Mouse (Mus musculus): ENCODE results near the gene Smim5. TPM values are rescaled to one million over a fixed set of nuclear protein-coding genes. Genes with fewer than 3 reads are reported as not detected.

The Smim5 gene
- polyA plus RNA-seq, 1 experiment, result 2.1 TPM

GRCm38 (mm10) chr11:115911632-115912376 lies 12.0 kb downstream of the Smim5 start, which contains the start of gene Smim6:
Gene Smim6 (plus strand): TSS chr11:115912017.
- Histone ChIP-seq H3K9me3 (ENCODE audit: control insufficient read depth, low read length) (0 out of 2 replicates have a peak, but pooled peaks cover 2% of the 10 kb centered on the region), H3K4me1 (ENCODE audit: control insufficient read depth) (peaks cover 80% of the 10 kb centered on the region), H3K4me3 (replicated peaks) (peak within 1 kb of the TSS; percentile 34), H3K36me3 (ENCODE audit: control insufficient read depth) (peaks cover 87% of the 10 kb centered on the region), H3K27me3 (ENCODE audit: control insufficient read depth) (no peaks in the 10 kb centered on the region)
- TF ChIP-seq GATA1 (IDR thresholded peaks at IDR 0.05; ENCODE audit: low read length), result no peak
- no peak for TF ChIP-seq TAL1 (IDR thresholded peaks at IDR 0.05; ENCODE audit: low read length)

DNA sequence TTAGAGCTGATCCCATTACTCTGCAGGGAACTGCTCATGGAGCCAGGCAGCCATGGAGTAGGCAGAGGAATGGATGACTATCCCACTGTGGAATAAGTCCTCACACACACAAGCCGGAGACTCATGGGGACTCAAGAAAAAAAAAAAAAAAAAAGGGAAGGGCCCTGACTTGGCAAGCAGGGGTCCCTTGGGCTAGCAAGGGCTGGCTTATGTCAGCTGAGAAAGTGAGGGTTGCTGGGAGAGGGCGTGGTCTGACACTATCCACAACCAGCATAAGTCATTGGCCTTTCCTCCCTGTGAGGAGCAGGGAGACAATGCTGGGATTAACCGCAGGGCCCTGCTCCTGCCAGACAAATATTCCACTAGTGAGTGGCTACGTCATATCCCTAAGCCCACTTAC lies 16.8 kb downstream of the Smim5 start:
- no peak overlapping the region for H3K4me3 ChIP-seq (replicated peaks)
- H3K9me3 ChIP-seq (ENCODE audit: control insufficient read depth, low read length), result no peaks in the 10 kb centered on the region
- peaks cover 51% of the 10 kb centered on the region for H3K4me1 ChIP-seq (ENCODE audit: control insufficient read depth)
- no peaks in the 10 kb centered on the region for H3K27me3 ChIP-seq (ENCODE audit: control insufficient read depth)
- peaks cover 80% of the 10 kb centered on the region for H3K36me3 ChIP-seq (ENCODE audit: control insufficient read depth)
- no peak for TF ChIP-seq TAL1 (IDR thresholded peaks at IDR 0.05; ENCODE audit: low read length)
- TF ChIP-seq GATA1 (IDR thresholded peaks at IDR 0.05; ENCODE audit: low read length), result no peak

DNA sequence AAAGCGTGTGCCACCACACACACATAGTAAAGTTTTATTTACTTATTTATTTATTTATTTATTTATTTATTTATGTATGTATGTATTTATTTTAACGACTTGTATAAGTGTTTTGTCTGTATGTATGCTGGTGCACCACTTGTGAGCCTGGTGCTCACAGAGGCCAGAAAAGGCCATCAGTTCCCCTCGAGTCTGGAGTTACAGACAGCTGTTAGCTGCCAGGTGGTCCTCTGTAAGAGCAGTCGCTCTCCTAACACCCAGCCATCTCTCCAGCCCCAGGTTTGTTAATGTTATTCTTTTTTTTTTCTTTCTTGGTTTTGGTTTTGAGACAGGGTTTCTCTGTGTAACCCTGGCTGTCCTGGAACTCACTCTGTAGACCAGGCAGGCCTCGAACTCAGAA lies 18.9 kb downstream of the Smim5 start:
- Histone ChIP-seq H3K9me3 (ENCODE audit: control insufficient read depth, low read length) (no peaks in the 10 kb centered on the region), H3K36me3 (ENCODE audit: control insufficient read depth) (peaks cover 81% of the 10 kb centered on the region), H3K4me3 (replicated peaks) (no peak overlapping the region), H3K27me3 (ENCODE audit: control insufficient read depth) (no peaks in the 10 kb centered on the region), H3K4me1 (ENCODE audit: control insufficient read depth) (peaks cover 32% of the 10 kb centered on the region)
- TF ChIP-seq TAL1 (IDR thresholded peaks at IDR 0.05; ENCODE audit: low read length) (no peak), GATA1 (IDR thresholded peaks at IDR 0.05; ENCODE audit: low read length) (no peak)

DNA sequence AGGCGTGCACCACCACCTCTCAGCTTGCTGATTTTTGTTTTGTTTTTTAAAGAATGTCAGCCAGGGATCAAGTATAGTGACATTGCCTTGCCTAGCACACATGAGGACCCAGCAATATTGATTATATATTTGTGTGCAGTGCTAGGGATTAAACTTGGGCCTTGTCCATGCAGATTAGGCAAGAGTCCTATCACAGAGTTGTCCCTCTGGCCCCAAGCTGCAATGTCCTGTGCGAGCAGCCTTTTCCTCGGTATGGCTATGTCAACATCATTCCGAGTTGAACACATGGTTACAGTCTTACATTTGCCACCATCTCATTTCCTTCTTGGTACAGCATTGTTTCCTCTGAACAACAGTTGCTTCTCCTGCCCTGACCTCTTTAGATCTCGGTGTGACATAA lies 19.3 kb downstream of the Smim5 start:
- Histone ChIP-seq H3K36me3 (ENCODE audit: control insufficient read depth) (peaks cover 80% of the 10 kb centered on the region), H3K4me3 (replicated peaks) (no peak overlapping the region), H3K9me3 (ENCODE audit: control insufficient read depth, low read length) (no peaks in the 10 kb centered on the region), H3K4me1 (ENCODE audit: control insufficient read depth) (peaks cover 27% of the 10 kb centered on the region), H3K27me3 (ENCODE audit: control insufficient read depth) (no peaks in the 10 kb centered on the region)
- TF ChIP-seq TAL1 (IDR thresholded peaks at IDR 0.05; ENCODE audit: low read length), result no peak
- no peak for TF ChIP-seq GATA1 (IDR thresholded peaks at IDR 0.05; ENCODE audit: low read length)

- Histone ChIP-seq H3K4me3 (replicated peaks) (no peak overlapping the region), H3K27me3 (ENCODE audit: control insufficient read depth) (no peaks in the 10 kb centered on the region), H3K4me1 (ENCODE audit: control insufficient read depth) (peaks cover 18% of the 10 kb centered on the region), H3K9me3 (ENCODE audit: control insufficient read depth, low read length) (no peaks in the 10 kb centered on the region), H3K36me3 (ENCODE audit: control insufficient read depth) (peaks cover 81% of the 10 kb centered on the region)
- TF ChIP-seq GATA1 (IDR thresholded peaks at IDR 0.05; ENCODE audit: low read length) (no peak), TAL1 (IDR thresholded peaks at IDR 0.05; ENCODE audit: low read length) (no peak)
These were observed 20.5 kb downstream of the Smim5 start for GRCm38 (mm10) chr11:115920110-115920818.

DNA sequence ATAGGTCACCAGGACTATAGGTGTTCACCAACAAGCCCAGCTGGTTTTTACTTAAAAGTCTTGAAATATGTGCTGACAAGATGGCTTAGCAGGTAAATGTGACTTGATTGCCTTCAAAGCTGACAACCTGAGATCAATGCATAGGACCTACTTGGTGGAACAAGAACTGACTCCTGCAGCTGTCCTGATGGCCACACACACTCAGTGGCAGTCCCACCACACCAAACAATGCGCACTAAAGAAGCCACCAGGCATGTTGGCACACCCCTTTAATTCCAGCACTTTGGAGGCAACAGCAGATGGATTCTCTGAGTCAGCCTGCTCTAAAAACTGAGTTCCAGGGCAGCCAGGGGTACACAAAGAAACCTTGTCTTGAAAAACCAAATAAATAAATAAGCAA lies 22.2 kb downstream of the Smim5 start:
- H3K9me3 ChIP-seq (ENCODE audit: control insufficient read depth, low read length), result no peaks in the 10 kb centered on the region
- no peak overlapping the region for H3K4me3 ChIP-seq (replicated peaks)
- H3K27me3 ChIP-seq (ENCODE audit: control insufficient read depth), result no peaks in the 10 kb centered on the region
- H3K36me3 ChIP-seq (ENCODE audit: control insufficient read depth), result peaks cover 70% of the 10 kb centered on the region
- TF ChIP-seq GATA1 (IDR thresholded peaks at IDR 0.05; ENCODE audit: low read length) (no peak), TAL1 (IDR thresholded peaks at IDR 0.05; ENCODE audit: low read length) (no peak)
- peaks cover 7% of the 10 kb centered on the region for H3K4me1 ChIP-seq (ENCODE audit: control insufficient read depth)

DNA sequence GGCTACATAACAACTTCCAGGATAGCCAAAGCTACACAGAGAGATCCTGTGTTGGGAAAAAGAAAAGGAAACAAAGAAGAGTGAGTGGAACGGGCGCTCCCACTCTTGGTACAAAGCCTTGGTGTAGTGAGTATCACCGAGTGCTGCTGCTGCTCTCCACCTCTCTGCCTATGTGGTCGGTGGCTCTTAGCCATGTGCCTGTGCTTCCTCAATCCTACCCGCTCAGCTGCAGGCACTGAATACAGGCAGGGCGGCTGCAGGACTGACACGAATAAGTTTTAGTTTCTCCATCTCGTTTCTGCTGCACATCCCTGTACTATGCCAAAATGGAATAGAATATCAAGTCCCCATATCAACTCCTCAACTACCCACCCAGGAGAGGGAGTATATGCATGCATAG lies 29.3 kb downstream of the Smim5 start:
- no peaks in the 10 kb centered on the region for H3K27me3 ChIP-seq (ENCODE audit: control insufficient read depth)
- peaks cover 49% of the 10 kb centered on the region for H3K36me3 ChIP-seq (ENCODE audit: control insufficient read depth)
- no peak overlapping the region for H3K4me3 ChIP-seq (replicated peaks)
- H3K4me1 ChIP-seq (ENCODE audit: control insufficient read depth), result peaks cover 29% of the 10 kb centered on the region
- H3K9me3 ChIP-seq (ENCODE audit: control insufficient read depth, low read length), result no peaks in the 10 kb centered on the region
- TF ChIP-seq TAL1 (IDR thresholded peaks at IDR 0.05; ENCODE audit: low read length) (no peak), GATA1 (IDR thresholded peaks at IDR 0.05; ENCODE audit: low read length) (no peak)

DNA sequence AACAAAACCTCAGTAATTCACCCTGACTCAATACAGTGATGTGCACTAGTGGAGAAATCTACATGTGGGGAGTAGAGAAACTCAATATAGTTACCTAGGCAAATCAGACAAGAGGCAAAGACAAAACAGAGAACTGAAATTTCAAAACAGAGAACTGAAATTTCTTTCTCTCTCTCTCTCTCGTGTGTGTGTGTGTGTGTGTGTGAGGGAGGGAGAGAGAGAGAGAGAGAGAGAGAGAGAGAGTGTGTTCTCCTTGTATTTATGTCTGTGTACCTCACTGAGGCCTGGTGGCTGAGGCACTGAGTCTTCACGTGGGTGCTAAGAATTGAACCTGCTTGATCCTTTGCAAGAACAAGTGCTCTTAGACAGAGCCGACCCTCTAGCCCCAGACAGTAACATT lies 30.1 kb downstream of the Smim5 start:
- Histone ChIP-seq H3K36me3 (ENCODE audit: control insufficient read depth) (peaks cover 45% of the 10 kb centered on the region), H3K9me3 (ENCODE audit: control insufficient read depth, low read length) (no peaks in the 10 kb centered on the region)

GRCm38 (mm10) chr11:115931235-115931634 lies 31.5 kb downstream of the Smim5 start:
- no peaks in the 10 kb centered on the region for H3K27me3 ChIP-seq (ENCODE audit: control insufficient read depth)
- TF ChIP-seq GATA1 (IDR thresholded peaks at IDR 0.05; ENCODE audit: low read length), result no peak
- no peak for TF ChIP-seq TAL1 (IDR thresholded peaks at IDR 0.05; ENCODE audit: low read length)
- peaks cover 50% of the 10 kb centered on the region for H3K36me3 ChIP-seq (ENCODE audit: control insufficient read depth)
- H3K4me1 ChIP-seq (ENCODE audit: control insufficient read depth), result peaks cover 41% of the 10 kb centered on the region
- H3K4me3 ChIP-seq (replicated peaks), result peak overlapping the region; percentile 1
- H3K9me3 ChIP-seq (ENCODE audit: control insufficient read depth, low read length), result no peaks in the 10 kb centered on the region

More for the DNA sequence above, 30.1 kb downstream of the Smim5 start:
- no peak for TF ChIP-seq TAL1 (IDR thresholded peaks at IDR 0.05; ENCODE audit: low read length)
- no peaks in the 10 kb centered on the region for H3K27me3 ChIP-seq (ENCODE audit: control insufficient read depth)
- peaks cover 37% of the 10 kb centered on the region for H3K4me1 ChIP-seq (ENCODE audit: control insufficient read depth)
- no peak overlapping the region for H3K4me3 ChIP-seq (replicated peaks)
